Mouse (Mus musculus) layer of hippocampus, postnatal 14 days (tissue): Measurements from ENCODE around the gene Dnajb13. TPM values are rescaled to one million over a fixed set of nuclear protein-coding genes. Genes with fewer than 3 reads are reported as not detected.

Experiments used
- DNase-seq, 2 experiments: peaks; one replicate each; pipeline ENCODE4 v3.0.0; 2021 to 2022; ENCODE audit warnings: low spot score in 2 of 2, mixed read lengths in 1 of 2
- total RNA-seq, 2 experiments: library from RNA; stranded (reverse); gene quantifications; 2 replicates each; pipeline ENCODE4 v1.2.3; 2021

Gene Dnajb13
- total RNA-seq, 2 experiments from 2014 or later, result 0.62 to 1.0 TPM

DNA sequence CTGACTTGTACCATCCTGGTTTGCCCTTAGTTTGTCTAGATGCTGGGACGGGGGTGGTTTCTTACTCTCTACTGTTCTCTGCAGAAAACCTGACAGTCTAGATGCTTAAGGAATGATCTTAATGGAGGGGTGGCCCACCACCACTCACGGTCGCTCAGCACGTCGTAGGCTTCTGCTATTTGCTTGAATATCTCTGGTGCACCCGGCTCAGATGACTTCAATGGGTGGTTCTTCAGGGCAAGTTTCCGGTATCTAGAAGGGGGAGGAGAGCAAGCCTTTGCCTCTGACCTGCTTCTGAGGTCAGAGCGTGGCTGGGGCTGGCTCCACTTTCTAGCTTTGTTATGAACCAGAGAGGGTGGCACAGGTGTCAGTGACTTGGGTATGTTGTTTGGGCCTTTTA is 3.2 kb downstream of the Dnajb13 start:
- DNase-seq, result no peak

DNA sequence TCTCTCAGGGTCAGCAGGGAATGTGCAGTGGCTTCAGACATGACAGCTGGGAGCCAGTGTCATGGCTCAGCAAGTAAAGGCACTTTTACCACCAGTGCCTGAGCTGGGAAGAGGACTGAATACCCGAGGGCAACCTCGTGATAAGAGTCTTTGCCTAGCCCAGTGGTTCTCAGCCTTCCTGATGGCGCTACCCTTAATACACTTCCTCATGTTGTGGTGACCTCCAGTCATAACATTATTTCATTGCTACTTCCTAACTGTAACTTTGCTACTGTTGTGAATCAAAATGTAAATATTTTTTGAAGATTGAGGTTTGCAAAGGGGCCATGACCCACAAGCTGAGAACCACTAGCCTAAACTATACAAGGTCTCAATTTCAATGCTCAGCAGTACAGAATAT is 6.1 kb downstream of the Dnajb13 start:
- DNase-seq, result no peak

DNA sequence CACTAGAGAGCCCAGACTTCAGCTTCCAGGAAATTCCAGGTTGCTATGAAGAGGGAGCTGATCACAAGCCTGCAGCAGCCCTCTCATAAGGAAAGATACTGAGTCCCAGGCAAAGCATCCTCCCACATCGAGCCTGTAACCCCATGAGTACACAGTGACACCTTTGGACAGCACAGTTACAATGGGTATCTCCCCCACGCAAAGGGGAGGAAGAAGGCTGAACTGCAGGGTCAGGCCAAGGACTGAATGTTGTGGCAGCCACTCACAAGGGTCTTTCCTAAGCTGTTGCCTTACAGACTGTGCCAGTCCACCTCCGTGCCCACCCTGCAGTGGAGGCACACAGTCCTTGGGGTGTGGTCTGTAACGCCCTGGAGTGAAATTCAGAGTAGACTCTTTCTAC is 8.3 kb downstream of the Dnajb13 start:
- no peak for DNase-seq

DNA sequence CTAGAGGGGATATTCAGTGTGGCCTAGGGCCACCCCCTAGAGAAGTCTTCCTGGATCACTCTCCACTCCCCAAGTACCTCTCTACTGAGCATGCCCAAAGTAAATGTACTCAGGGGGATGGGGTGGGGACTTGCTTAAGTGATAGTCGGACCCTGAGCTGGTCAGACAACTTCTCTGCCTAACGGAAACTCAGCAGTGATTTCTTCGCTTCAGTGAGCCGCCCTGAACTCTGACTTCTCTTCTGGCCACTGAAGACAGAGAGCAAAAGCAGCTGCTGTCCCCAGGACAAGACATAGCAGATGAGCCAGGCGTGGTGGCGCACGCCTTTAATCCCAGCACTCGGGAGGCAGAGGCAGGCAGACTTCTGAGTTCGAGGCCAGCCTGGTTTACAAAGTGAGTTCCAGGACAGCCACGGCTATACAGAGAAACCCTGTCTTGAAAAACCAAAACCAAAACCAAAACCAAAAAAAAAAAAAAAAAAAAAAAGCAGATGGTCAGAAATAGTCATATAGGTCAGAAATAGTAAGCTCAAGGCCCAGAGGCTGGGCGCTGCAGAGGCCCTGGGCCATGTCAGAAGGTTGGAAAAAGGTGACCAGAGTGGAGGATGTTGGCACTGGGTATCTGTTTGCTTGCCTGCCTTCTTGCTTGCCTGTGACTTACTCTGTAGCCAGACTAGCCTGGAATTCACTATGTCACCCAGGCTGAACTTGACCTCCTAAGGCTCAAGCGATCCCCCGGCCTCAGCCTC is 9.8 kb downstream of the Dnajb13 start:
- no peak for DNase-seq

DNA sequence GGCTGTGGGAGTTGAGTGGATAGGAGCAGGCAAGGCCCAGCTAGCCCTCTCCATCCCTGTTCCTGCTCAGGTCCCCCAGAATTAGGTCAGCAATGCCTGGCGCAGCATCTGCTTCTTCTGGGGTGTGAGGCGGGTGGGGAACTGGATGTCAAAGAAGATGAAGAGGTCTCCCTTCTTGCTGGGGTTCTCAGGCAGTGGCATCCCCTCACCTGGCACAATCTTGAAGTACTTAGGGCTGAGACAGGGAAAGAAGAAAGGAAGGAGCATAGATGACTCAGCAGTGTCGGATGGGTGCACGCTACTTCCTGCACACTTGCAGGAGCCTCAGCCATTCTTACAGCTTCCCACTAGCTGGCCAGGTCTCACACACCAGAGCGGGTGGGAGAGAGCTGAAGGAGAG is 11.7 kb downstream of the Dnajb13 start:
- DNase-seq, result no peak

DNA sequence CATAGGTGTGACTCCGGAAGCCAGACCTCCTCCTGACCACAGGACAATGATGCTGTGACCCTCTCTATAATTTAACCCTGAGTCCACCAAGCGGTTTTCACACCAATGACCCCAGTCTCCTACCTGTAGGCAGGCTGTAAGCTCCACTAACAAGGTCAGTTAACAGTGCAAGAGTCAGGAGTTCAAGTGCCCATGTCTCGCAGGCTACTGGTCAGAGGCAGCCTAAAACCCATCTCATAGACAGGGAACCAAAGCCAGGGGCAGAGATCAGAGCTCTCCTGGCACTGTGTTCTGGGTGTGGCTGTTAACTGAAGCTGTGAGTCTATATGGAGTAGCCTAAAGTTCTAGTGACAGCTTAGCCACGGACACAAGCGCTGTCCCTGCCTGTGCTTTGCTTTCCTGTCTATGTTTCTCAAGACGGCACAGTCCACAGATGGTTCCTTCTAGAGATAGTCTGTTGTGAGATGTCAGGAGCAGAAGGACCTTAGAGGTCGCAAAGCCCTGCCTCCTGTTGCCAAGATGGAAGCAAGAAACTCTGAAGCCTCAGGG is 12.3 kb downstream of the Dnajb13 start:
- no peak for DNase-seq

DNA sequence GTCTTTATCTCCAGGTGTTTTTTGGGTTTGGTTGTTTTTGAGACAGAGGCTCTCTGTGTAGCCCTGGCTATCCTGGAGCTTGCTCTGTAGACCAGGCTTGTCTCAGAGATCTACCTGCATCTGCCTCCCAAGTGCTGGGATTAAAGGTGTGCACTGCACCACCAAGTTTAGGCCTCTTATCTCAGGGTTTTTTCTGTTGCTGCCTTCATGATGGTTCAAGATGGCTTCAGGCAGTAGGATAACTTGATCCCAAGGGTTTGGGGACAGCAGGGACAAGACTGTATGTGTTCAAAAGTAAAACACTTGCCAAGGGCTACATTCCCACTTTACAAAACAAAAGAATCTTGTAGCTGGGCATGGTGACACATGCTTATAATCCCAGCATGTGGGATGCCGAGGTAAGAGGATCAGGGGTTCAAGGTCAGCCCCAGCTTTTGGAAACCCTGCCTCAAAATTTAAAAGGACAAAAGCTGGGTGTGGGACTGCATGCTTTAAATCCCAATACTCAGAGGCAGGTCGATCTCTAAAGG is 12.9 kb downstream of the Dnajb13 start:
- no peak for DNase-seq

DNA sequence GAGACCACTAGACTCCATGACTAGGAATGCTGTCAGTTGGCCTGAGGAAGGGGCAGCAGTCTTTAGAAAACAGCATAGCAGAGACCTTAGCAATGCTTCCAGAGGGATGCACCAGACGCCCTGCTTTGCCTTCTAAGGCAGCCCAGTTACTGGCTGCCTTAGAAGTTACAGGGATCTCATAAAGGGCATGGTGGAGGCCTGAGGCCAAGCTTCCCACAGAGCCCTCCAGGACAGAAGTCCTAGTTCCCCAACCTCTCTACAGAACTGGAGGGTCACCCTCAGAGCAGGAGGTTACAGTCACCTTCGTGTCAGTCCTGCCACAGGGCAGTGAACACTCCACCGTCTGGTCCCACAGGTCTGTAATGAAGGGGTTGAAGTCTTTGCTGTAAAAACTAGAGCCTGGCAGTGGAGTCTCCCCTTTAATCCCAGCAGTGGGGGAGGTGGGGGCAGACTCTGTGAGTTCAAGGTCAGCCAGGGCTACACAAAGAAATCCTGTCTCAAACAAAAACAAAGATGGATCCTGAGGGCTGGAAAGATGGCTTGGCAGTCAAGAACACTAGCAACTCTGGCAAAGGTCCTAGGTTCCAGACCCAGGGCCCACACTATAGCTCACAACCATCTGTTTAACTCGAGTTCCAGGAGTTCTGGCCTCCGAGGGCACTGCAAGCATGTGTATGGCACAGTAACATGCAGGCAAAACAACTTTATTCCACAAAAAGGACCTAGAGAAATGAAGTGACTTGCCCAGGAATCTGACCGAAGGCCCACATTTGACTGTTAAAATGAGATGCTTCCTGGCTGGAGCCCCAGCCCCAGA is 13.5 kb downstream of the Dnajb13 start:
- no peak for DNase-seq

DNA sequence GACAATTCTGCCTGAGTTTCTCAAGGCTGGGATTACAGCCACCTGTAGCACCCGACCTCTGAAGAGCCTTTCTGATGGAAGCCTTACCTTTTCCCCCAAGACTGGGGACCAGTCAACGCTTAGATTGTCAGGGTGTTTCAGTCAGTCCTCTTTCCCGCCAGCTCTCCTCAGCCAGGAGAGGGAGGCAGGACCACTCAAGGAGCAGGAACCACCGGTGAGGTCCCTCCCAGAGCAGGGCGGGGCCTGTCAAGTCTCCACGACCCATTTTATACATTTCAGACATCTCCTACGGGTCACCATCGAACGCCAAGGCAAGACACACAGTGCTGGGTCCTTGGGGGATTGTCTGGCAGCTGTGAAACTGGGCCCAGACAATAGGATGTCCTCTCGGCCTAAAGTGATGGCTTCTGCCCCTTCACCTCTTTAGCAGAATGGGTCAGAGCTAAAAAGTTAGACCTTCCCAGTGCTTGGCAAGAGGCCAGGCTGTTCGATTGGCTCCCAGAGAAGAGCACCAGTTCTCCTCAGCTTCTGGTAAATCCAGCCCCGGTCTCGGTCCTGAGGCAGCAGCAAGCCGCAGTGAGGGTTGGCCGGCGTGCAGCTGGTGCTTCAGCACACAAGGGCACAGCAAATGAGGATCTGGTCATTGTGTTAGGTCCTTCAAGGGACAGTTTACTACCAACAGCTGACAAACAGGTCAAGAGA is 14.3 kb downstream of the Dnajb13 start:
- DNase-seq, result no peak

DNA sequence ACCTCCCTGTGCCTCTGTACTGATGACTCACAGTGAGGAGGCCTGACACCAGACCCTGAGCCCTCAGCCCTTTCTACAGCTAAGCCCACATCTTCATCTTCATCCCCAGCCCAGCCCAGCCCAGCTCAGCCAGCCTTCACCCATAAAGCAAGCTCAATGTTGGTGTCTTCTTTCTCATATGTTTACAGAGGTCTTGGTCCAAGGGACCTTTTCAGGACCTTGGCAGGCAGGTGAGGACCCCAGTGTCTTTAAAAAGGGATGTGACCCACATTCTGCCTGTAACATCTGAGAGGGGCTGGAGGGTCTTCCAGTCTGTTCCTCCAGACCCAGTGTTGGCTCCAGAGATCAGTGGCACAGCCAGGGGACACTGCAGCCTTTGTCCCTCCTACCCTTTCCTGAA is 15.3 kb downstream of the Dnajb13 start:
- DNase-seq, result no peak

DNA sequence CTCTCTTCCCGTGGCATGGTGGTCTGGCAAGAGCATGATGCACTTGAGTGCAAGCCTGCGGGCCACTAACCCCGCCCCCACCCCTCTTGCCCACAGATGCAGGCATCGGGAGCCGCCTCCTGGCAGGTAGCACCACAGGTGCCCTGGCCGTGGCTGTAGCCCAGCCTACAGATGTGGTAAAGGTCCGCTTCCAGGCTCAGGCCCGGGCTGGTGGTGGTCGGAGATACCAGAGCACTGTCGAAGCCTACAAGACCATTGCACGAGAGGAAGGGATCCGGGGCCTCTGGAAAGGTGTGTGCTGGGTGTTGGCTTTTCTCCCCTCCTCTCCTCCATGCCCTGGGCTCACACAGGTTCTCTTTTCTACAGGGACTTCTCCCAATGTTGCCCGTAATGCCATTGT is 16.8 kb downstream of the Dnajb13 start:
- DNase-seq, result no peak

DNA sequence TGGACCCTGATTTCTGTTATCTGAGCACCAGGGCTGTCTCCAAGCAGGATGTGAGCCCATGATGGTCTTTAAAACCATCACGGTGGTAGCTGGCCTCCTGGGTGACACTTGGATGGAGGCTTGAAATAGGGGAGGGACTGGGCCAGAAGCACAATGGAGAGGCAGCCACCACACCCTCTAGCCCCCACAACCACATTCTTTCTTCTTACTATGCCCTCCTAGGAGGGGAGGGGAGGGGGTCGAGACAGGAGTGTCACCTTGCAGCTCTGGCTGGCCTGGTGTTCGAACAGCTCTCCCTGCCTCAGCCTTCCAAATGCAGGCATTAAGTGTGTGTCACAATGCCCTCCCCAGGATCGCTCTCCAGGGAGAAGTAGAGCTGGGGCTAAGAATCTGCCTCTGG is 17.4 kb downstream of the Dnajb13 start:
- DNase-seq, result no peak

DNA sequence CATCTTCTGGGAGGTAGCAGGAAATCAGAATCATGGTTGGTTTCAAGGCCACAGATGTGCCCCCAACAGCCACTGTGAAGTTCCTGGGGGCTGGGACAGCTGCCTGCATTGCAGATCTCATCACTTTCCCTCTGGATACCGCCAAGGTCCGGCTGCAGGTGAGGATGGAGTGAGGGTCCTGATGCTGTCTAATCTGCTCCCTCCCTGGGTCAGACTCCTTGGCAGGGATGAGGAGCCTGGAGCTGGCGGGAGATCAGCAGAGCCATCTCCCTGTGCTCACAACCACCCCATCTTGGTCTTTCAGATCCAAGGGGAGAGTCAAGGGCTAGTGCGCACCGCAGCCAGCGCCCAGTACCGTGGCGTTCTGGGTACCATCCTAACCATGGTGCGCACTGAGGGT is 18.0 kb downstream of the Dnajb13 start:
- no peak for DNase-seq

DNA sequence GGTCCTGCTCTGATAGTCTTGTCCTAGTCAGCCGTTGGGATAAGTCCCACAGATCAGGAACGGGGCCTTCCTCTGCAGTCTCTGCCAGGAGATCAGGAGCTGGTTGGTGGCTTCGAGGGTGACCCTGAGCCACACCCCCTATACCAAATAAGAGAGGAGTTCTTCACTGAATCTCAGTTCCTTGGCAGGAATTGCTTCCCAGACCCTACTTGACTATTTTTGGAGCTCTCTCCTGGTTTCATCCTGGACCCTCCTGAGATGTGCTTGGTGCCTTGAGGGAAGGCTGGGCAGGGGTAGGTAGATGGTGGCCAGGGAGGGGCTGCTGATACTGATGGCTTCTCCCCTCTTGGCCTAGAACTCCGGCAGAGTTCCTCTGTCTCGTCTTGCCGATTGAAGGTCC is 18.4 kb downstream of the Dnajb13 start:
- DNase-seq, result no peak

DNA sequence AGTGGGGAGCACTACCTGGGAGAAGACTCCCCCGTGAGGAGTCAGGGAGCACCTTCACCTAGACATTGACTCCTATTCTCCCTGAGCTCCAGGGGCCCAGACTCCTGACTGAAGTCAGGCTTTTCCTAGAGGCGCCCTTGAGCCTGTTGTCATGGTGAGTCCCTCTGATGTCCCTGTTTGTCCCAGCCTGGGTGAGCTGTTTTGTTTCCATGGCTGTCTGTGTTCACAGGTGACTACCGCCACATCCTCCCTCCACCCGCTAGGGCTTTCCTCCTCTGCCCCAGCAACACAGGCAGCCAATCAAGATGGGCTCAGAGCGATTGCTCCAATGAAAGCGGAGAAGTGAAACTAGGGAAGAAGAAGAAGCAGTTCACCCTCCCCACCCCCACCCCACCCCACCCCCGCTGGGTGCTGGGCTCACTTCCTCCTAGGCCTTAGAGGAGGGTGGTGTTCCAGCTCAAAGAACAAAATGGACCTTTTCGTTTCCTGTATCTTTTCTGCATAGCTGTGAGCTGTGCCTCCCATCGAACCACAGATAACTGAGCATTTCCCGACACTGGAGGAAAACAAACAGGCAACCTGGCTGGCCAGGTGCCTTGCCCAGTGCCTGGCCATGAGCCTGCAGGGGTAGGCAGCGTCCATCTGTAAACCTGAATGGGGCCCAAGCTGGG is 19.0 kb downstream of the Dnajb13 start:
- DNase-seq, result peak; percentile 60 to 83

DNA sequence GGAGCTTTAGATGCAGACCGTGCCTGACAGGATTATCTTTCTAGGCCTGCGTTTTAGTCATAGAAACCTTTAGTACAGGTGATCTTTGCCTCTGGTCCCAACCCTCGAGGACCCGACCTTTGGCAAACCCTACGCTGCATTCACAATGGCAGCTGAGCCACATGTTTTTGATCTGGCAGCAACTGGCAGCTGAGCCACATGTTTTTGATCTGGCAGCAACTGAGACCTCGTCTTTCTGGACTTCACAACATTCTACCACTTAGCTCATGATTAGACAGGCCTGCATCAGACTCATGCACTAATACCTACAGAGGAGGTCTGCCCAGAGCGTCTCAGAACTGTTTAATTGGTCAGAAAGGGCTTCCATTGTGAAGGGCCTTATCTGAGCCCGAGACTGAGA is 19.7 kb downstream of the Dnajb13 start:
- DNase-seq, result no peak

DNA sequence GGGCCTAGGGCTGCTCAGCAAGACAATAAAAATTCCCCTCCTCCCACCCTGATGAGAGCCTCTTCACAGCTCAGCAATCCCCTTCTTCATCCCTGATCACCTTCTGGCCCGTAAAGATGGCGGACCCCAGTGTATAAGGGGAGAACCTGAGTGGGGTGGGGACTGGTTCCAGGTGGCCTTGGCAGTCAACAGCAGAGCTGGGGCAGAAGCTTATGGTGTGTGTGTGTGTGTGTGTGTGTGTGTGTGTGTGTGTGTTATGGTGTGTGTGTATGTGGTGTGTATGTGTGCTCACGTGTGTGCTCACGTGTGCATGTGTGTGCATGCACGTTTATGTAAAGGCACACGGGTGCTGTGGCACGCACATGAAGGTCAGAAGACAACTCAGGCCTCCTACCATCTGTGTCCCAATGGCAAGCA is 20.3 kb downstream of the Dnajb13 start:
- no peak for DNase-seq

DNA sequence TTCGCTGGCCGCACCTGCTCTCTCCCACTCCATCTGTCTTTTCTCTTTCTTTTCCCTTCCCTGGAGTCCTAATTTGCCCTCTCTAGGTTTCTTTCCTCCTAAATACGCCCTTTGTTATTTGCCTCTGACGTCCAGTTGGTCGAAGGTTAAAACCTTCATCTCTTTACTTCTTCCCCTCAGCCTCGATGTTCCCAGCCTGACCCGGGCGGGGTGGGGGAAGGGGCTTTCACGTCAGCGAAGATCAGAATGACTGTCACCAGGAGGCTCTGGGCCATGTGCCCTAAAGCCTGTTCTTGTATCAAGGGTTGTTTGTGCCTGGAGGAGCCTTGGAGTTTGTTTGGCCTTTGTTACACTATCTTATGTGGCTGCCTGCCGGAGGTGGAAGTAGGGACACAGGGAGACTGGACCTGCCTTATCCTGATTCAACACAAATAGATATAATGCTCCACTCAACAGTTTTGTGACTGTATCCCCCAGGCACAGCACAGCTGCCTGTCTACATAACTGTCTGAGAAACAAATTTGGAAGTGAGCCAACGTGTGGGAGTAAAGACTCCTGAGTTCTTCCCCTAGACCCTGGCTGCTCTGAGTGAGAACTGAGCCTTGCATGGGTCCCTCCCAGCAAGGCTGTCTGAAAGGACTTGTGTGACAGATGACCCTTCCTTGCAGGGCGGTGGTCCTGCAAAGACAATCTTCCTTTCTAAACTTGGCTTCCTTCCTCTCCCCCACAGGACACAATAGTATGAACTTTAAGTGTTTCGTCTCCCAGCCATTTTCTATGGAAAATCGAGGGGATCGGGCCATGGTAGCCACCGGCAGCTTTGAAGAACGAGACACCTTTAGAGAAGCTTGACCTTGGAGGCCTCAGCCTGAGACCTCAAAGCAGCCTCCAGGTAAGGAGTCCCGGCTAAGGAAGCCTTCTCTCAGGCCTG is 21.0 kb downstream of the Dnajb13 start:
- peak in 1 of 2 experiments; percentile 41 for DNase-seq

DNA sequence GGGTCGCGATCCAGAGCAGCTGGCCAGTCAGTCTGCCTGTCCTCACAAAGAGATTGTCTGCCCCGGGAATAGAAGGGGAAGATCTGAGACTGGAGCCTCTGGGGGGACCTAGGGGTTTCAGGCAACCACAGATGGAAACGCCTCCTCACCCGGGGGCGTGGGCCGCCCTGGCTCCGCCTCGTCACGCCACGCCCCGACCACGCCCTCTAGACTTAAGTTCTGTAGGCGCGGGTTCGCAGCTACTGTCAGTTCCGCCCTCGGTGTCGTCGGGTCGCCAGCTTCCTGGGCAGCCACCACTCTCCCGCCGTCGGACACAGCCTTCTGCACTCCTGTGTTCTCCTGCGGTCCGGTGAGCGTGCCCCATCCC is 21.7 kb downstream of the Dnajb13 start, which contains the start of gene Ucp2:
Gene Ucp2 (plus strand): TSS at position 221 of the 367 bp plus-strand sequence.
- DNase-seq, result peak in 1 of 2 experiments; percentile 70
